Mouse (Mus musculus) ES-E14 (cell line): ENCODE measurements around the gene Inpp5d. TPM values are rescaled to one million over a fixed set of nuclear protein-coding genes. Genes with fewer than 3 reads are reported as not detected.

Experiments
- DNase-seq: peaks from one replicate; pipeline ENCODE4 v3.0.0-alpha.2; 2013; ENCODE audit warnings: low read depth, low spot score
- H3K27ac ChIP-seq: 2 replicates; pipeline ENCODE4 v1.5.1; 2012; ENCODE audit warnings: low read depth, mild to moderate bottlenecking, low read length, moderate library complexity, mixed read lengths; ENCODE audit not compliant: poor library complexity, insufficient read depth, severe bottlenecking
- H3K36me3 ChIP-seq: 2 replicates; pipeline ENCODE4 v1.6.1; 2012; ENCODE audit warnings: mild to moderate bottlenecking, low read length, moderate library complexity, mixed read lengths; ENCODE audit not compliant: control insufficient read depth, poor library complexity, insufficient read depth, severe bottlenecking
- H3K4me1 ChIP-seq, 2 experiments: fragments of 150-350 bp in 1 of 2; sonication (generic) in 1 of 2; 2 replicates each; pipeline ENCODE4 v1.6.1; 2012; ENCODE audit warnings: low read length in 2 of 2, mild to moderate bottlenecking in 1 of 2, mixed read lengths in 1 of 2; ENCODE audit not compliant: control insufficient read depth in 2 of 2, insufficient read depth in 2 of 2, poor library complexity in 1 of 2
- H3K4me3 ChIP-seq, 2 experiments: fragments of 150-350 bp in 1 of 2; sonication (generic) in 1 of 2; 2 replicates each; pipeline ENCODE4 v1.5.1; 2012; ENCODE audit warnings: low read length in 2 of 2, low read depth in 1 of 2, mild to moderate bottlenecking in 1 of 2, mixed read lengths in 1 of 2; ENCODE audit not compliant: insufficient read depth in 1 of 2, poor library complexity in 1 of 2, severe bottlenecking in 1 of 2
- H3K9ac ChIP-seq: 2 replicates; pipeline ENCODE4 v1.6.1; 2012; ENCODE audit warnings: low read depth, mild to moderate bottlenecking, low read length, mixed read lengths; ENCODE audit not compliant: poor library complexity, insufficient read depth, severe bottlenecking
- H3K9me3 ChIP-seq: fragments of 150-350 bp; sonication (generic); 2 replicates; pipeline ENCODE4 v1.6.1; 2012; ENCODE audit warnings: low read depth, mild to moderate bottlenecking, low read length; ENCODE audit not compliant: control insufficient read depth, insufficient read depth
- CHD2 ChIP-seq: IDR thresholded peaks from 2 replicates; pipeline ENCODE4 v1.6.1; 2014; ENCODE audit warnings: mild to moderate bottlenecking, low read depth, low read length, inconsistent platforms
- HCFC1 ChIP-seq: IDR thresholded peaks from 2 replicates; pipeline ENCODE4 v1.6.1; 2012; ENCODE audit warnings: low read length, inconsistent platforms, borderline replicate concordance; ENCODE audit not compliant: insufficient read depth
- MAFK ChIP-seq: IDR thresholded peaks from 2 replicates; pipeline ENCODE4 v1.6.1; 2014; ENCODE audit warnings: mild to moderate bottlenecking, low read depth, low read length, inconsistent platforms; ENCODE audit not compliant: insufficient read depth
- ZC3H11A ChIP-seq: IDR thresholded peaks from 2 replicates; pipeline ENCODE4 v1.6.1; 2012; ENCODE audit warnings: low read depth, mild to moderate bottlenecking, inconsistent platforms, low read length, borderline replicate concordance
- ZNF384 ChIP-seq: IDR thresholded peaks from 2 replicates; pipeline ENCODE4 v1.6.1; 2012; ENCODE audit warnings: low read depth, low read length, inconsistent platforms
- in situ Hi-C, 2 experiments: fragments of 600-800 bp; cut with MboI; formaldehyde crosslinking; loops; one replicate each; pipeline ENCODE4 v1.15.1; 2025; ENCODE audit warnings: low sequenced_read_pairs in 2 of 2, inconsistent platforms in 1 of 2; ENCODE audit not compliant: unreplicated experiment in 2 of 2
- total RNA-seq: library from RNA; depleted of rRNA; stranded (reverse); fragments of 300-350 nt; gene quantifications from 2 replicates; pipeline ENCODE4 v1.2.3, GENCODE M21; 2012

The Inpp5d gene
- total RNA-seq, 1 experiment = 39.5 TPM

DNA sequence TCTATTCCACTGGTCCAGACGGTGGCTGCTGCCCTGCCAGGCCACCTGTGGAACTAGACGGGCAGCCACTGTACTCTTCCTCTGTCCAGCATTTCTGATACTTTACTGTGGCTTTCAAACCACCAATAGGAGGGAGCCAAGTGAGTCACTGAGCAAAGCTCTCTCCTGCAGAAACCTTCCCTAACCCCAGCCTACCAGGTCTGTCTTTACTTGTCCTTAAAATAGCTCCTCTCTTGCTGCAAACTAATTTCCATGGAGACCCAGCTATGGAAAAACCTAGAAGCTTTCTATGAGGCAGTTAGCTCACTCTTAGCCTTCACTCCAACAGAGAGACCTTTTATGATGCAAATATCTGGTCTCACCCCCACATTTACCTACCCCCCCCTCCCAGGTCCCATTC is 102.0 kb downstream of the Inpp5d start:
- Histone ChIP-seq H3K27ac (no peak overlapping the region), H3K4me1 (peaks cover 5 to 15% of the 10 kb centered on the region in 2 experiments; a peak in 3 of 4 replicates)
- in situ Hi-C loops = no loop called here

DNA sequence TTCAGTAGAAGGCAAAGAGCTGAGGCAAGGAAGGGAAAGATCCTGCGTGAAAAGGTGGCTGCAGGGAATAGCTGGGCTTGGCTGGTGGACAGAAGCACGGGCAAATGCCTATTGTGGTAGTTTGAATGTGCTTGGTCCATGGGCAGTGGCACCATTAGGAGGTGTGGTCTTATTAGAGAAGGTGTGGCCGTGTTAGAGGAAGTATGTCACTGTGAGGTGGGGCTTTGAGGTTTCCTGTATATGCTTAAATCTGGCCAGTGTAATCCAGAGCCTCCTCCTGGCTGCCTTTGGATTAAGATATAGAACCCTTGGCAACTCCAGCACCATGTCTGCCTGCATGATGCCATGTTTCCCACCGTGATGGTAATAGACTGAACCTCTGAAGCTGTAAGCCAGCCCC is 103.2 kb downstream of the Inpp5d start:
- Histone ChIP-seq H3K36me3 (peaks cover 25% of the 10 kb centered on the region), H3K9me3 (no peaks in the 10 kb centered on the region), H3K9ac (no peak overlapping the region), H3K4me1 (peaks cover 5 to 20% of the 10 kb centered on the region in 2 experiments; a peak in 3 of 4 replicates), H3K4me3 (no peak overlapping the region), H3K27ac (peak overlapping the region; percentile 26; the same call in 1 of the 2 replicates)
- in situ Hi-C loops = no loop called here
- DNase-seq = no peak
- TF ChIP-seq ZC3H11A (no peak), HCFC1 (no peak), ZNF384 (no peak), CHD2 (no peak), MAFK (no peak)

More for the DNA sequence above, 102.0 kb downstream of the Inpp5d start:
- no peak for TF ChIP-seq HCFC1
- no peak for TF ChIP-seq ZNF384
- no peak for TF ChIP-seq ZC3H11A
- no peak for TF ChIP-seq CHD2
- TF ChIP-seq MAFK = no peak
- Histone ChIP-seq H3K36me3 (peaks cover 34% of the 10 kb centered on the region), H3K9ac (no peak overlapping the region), H3K4me3 (no peak overlapping the region), H3K9me3 (no peaks in the 10 kb centered on the region)
- no peak for DNase-seq

DNA sequence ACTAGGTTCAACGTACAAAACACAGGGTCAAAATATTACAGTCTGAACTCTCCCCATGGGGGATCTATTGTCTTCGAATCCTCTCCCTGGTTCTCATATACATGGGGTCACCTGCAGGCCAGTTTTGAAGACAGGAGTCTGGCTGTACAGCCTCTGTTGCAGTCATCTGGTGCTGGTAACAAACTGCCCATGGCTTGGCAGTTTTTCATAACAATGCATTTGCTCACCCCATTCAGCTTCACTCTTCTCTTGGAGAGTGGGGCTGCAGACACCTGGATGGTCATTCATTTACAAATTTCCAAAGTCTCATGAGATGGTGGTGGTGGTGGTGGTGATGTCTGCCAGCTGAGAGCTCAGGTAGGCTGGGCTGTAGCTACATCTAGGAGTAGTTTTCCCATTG is 109.0 kb downstream of the Inpp5d start:
- peak overlapping the region in 1 of 2 experiments; percentile 4; a peak in 2 of 4 replicates for H3K4me3 ChIP-seq
- peaks cover 13 to 17% of the 10 kb centered on the region in 2 experiments for H3K4me1 ChIP-seq
- H3K36me3 ChIP-seq = no peaks in the 10 kb centered on the region
- H3K27ac ChIP-seq = no peak overlapping the region
- no peaks in the 10 kb centered on the region for H3K9me3 ChIP-seq
- no peak for TF ChIP-seq MAFK
- TF ChIP-seq ZNF384 = no peak
- no peak for TF ChIP-seq ZC3H11A
- TF ChIP-seq CHD2 = no peak
- no peak for TF ChIP-seq HCFC1
- peak; percentile 24 for DNase-seq
- no peak overlapping the region for H3K9ac ChIP-seq
- in situ Hi-C loops = no loop called here

DNA sequence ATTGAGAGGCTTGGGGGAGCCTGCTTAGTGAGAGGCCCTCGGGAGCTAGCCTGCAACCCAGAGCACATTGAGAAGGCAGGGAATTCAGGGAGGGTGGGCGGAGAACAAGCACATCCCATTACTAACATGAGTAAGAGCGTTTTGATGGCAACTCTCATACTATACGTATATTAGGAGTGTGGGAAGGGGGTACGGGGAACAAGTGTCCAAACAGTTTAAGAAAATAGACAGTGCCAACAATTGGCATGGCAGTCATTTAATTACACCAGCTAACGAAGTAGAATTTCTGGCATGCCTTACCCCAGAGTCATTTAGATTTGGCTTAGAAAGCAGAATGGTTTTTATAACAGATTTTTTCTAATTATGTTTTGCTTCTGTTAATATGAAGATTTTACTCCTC is 109.7 kb downstream of the Inpp5d start:
- in situ Hi-C loops = no loop called here
- no peaks in the 10 kb centered on the region for H3K36me3 ChIP-seq
- H3K9ac ChIP-seq = no peak overlapping the region
- H3K9me3 ChIP-seq = no peaks in the 10 kb centered on the region
- TF ChIP-seq ZNF384 = no peak
- no peak for TF ChIP-seq ZC3H11A
- TF ChIP-seq HCFC1 = no peak
- no peak for TF ChIP-seq MAFK
- no peak for TF ChIP-seq CHD2
- H3K27ac ChIP-seq = no peak overlapping the region
- H3K4me3 ChIP-seq = peak overlapping the region in 1 of 2 experiments; percentile 4; a peak in 1 of 4 replicates
- DNase-seq = no peak
- H3K4me1 ChIP-seq = peaks cover 13 to 17% of the 10 kb centered on the region in 2 experiments

DNA sequence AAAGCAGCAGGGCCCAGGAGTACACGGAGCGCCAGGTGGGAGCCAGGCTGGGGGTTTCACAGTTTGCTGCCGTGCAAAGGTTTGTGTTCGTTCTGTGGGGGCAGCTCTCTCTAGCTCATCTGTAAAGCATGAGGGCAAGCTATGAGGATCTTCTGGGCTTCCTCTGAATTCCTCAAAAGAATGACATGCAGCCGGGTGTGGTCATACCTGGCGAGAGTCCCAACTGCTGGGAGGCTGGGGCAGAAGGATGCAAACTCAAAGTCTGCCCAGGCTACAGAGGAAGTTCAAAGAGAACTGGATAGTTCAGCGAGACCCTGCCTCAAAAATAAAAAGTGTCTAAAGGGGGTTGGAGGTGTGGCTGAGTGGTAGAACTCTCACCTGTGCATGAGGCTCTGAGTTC is 110.2 kb downstream of the Inpp5d start:
- peaks cover 13 to 17% of the 10 kb centered on the region in 2 experiments for H3K4me1 ChIP-seq
- in situ Hi-C loops = no loop called here

More for the DNA sequence above, 110.2 kb downstream of the Inpp5d start:
- no peak overlapping the region for H3K9ac ChIP-seq
- no peak overlapping the region for H3K4me3 ChIP-seq
- DNase-seq = no peak
- H3K9me3 ChIP-seq = no peaks in the 10 kb centered on the region
- TF ChIP-seq CHD2 = no peak
- TF ChIP-seq HCFC1 = no peak
- no peak for TF ChIP-seq ZNF384
- no peak for TF ChIP-seq ZC3H11A
- TF ChIP-seq MAFK = no peak
- no peaks in the 10 kb centered on the region for H3K36me3 ChIP-seq
- no peak overlapping the region for H3K27ac ChIP-seq
